Mouse (Mus musculus) kidney, postnatal 14 days (tissue): ENCODE measurements around the gene Dhrs3.
A peak's percentile ranks its signal among the peaks of the same experiment; 100 is the strongest.

Experiments used
- DNase-seq: peaks from one replicate; pipeline ENCODE4 v3.0.0; 2022; ENCODE audit warnings: mixed read lengths

The Dhrs3 gene

GRCm38 (mm10) chr4:144940796-144941462, 48.3 kb downstream of the Dhrs3 start:
- DNase-seq: no peak

GRCm38 (mm10) chr4:144942433-144942832, 49.8 kb downstream of the Dhrs3 start:
- DNase-seq: no peak

GRCm38 (mm10) chr4:144943273-144943672, 50.6 kb downstream of the Dhrs3 start:
- DNase-seq: no peak

GRCm38 (mm10) chr4:144947738-144948390, 55.2 kb downstream of the Dhrs3 start:
- DNase-seq: peak; percentile 92

- peak; percentile 88 for DNase-seq
Measured at GRCm38 (mm10) chr4:144949441-144950326, 57.1 kb downstream of the Dhrs3 start.

- DNase-seq: no peak
Measured at GRCm38 (mm10) chr4:144950327-144950711, 57.7 kb downstream of the Dhrs3 start.

GRCm38 (mm10) chr4:144950883-144951282, 58.3 kb downstream of the Dhrs3 start:
- no peak for DNase-seq

GRCm38 (mm10) chr4:144951859-144952258, 59.2 kb downstream of the Dhrs3 start:
- no peak for DNase-seq

- no peak for DNase-seq
Measured at GRCm38 (mm10) chr4:144953421-144953820, 60.8 kb downstream of the Dhrs3 start.

- no peak for DNase-seq
Measured at GRCm38 (mm10) chr4:144955863-144956262, 63.2 kb downstream of the Dhrs3 start.

- no peak for DNase-seq
Measured at GRCm38 (mm10) chr4:144956293-144956692, 63.7 kb downstream of the Dhrs3 start.

- peak; percentile 71 for DNase-seq
Measured at GRCm38 (mm10) chr4:144957186-144957585, 64.6 kb downstream of the Dhrs3 start.

GRCm38 (mm10) chr4:144957721-144958120, 65.1 kb downstream of the Dhrs3 start:
- peak; percentile 68 for DNase-seq

- peak; percentile 95 for DNase-seq
Measured at GRCm38 (mm10) chr4:144960188-144960904, 67.7 kb downstream of the Dhrs3 start.

GRCm38 (mm10) chr4:144961232-144961631, 68.6 kb downstream of the Dhrs3 start:
- DNase-seq: no peak

- DNase-seq: no peak
Measured at GRCm38 (mm10) chr4:144961696-144962095, 69.1 kb downstream of the Dhrs3 start.

GRCm38 (mm10) chr4:144965255-144965654, 72.6 kb downstream of the Dhrs3 start:
- no peak for DNase-seq

- DNase-seq: no peak
Measured at GRCm38 (mm10) chr4:144968371-144968770, 75.7 kb downstream of the Dhrs3 start.

GRCm38 (mm10) chr4:144969030-144969429, 76.4 kb downstream of the Dhrs3 start:
- DNase-seq: peak; percentile 52

GRCm38 (mm10) chr4:144971048-144971447, 78.4 kb downstream of the Dhrs3 start:
- no peak for DNase-seq

- DNase-seq: peak; percentile 73
Measured at GRCm38 (mm10) chr4:144972948-144973720, 80.5 kb downstream of the Dhrs3 start.

GRCm38 (mm10) chr4:144974458-144974857, 81.8 kb downstream of the Dhrs3 start:
- DNase-seq: no peak
